Mouse (Mus musculus): Measurements from ENCODE around the gene Casc3. TPM values are rescaled to one million over a fixed set of nuclear protein-coding genes. Genes with fewer than 3 reads are reported as not detected.

Gene Casc3
- polyA plus RNA-seq, 1 experiment from 2014 or later: 32.2 TPM

- H3K36me3 ChIP-seq (ENCODE audit: control insufficient read depth, insufficient read depth, low read length): peaks cover 68% of the 10 kb centered on the region
- peaks cover 37% of the 10 kb centered on the region for H3K4me1 ChIP-seq (ENCODE audit: control insufficient read depth, insufficient read depth, low read length)
- WGBS: 35% methylated on average over 6 of the region's 9 CpGs
- no peaks in the 10 kb centered on the region for H3K27me3 ChIP-seq (replicated peaks; ENCODE audit: control insufficient read depth, insufficient read depth, low read length)
- ATAC-seq (ENCODE audit: low read depth) (no peak), DNase-seq (ENCODE audit: low spot score) (no peak)
- no peak overlapping the region for H3K4me2 ChIP-seq (ENCODE audit: low read depth, low read length)
- no peaks in the 10 kb centered on the region for H3K9me3 ChIP-seq (ENCODE audit: control insufficient read depth, low read length)
- H3K9ac ChIP-seq (ENCODE audit: low read depth, low read length): no peak overlapping the region
- H3K27ac ChIP-seq (replicated peaks; ENCODE audit: low read depth, low read length): no peak overlapping the region
- H3K4me3 ChIP-seq (ENCODE audit: low read depth, low read length): no peak overlapping the region
These were observed 39.0 kb upstream of the Casc3 start for GRCm38 (mm10) chr11:98765421-98766309.

DNA sequence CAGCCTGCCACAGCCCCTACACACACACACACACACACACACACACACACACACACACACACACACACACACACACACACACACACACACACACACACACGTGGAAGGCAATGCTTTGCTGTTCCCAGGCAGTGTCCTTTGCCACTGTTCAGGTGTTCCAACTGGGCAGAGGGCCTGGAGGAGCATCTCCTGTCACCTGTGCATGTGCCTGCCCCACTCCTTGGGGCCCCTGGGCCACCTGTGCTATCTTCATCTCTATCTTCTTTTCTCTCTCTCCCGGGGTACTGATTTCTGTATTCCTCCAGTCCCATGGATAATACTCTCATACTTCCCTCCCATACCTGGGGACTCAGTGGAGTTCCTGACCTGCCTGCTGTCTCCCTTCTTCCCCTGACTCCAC lies 38.4 kb upstream of the Casc3 start:
- ATAC-seq (ENCODE audit: low read depth) (no peak), DNase-seq (ENCODE audit: low spot score) (no peak)
- peaks cover 37% of the 10 kb centered on the region for H3K4me1 ChIP-seq (ENCODE audit: control insufficient read depth, insufficient read depth, low read length)
- H3K36me3 ChIP-seq (ENCODE audit: control insufficient read depth, insufficient read depth, low read length): peaks cover 63% of the 10 kb centered on the region
- no peak overlapping the region for H3K4me2 ChIP-seq (ENCODE audit: low read depth, low read length)
- no peaks in the 10 kb centered on the region for H3K9me3 ChIP-seq (ENCODE audit: control insufficient read depth, low read length)
- H3K4me3 ChIP-seq (ENCODE audit: low read depth, low read length): no peak overlapping the region
- H3K27me3 ChIP-seq (replicated peaks; ENCODE audit: control insufficient read depth, insufficient read depth, low read length): no peaks in the 10 kb centered on the region
- no peak overlapping the region for H3K27ac ChIP-seq (replicated peaks; ENCODE audit: low read depth, low read length)
- H3K9ac ChIP-seq (ENCODE audit: low read depth, low read length): no peak overlapping the region
- 47% methylated on average over 1 of the region's 2 CpGs for WGBS

DNA sequence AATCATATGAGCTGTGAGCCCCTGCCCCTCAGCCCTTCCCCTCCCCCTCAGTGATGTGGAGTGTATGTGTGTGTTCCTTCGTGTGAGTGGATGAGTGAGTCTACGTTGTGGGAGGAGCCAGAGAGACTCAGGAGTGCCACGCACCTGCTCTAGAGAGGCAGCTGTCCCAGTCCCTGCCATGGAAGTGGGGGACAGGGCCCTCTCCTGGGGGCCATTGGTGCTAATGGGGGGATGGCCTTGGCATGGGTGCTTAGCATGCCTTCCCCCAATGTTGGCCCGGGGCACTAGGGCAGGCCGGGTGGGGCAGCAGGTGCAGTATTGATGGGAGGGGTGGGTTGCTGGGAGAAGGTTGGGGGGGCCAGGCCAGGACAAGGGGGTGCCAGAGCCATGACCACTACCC lies 37.9 kb upstream of the Casc3 start:
- H3K9ac ChIP-seq (ENCODE audit: low read depth, low read length): no peak overlapping the region
- no peak overlapping the region for H3K27ac ChIP-seq (replicated peaks; ENCODE audit: low read depth, low read length)
- ATAC-seq (ENCODE audit: low read depth): no peak; the same call in 1 of the 2 replicates

GRCm38 (mm10) chr11:98767276-98767675 lies 37.4 kb upstream of the Casc3 start:
- Histone ChIP-seq H3K9ac (ENCODE audit: low read depth, low read length) (no peak overlapping the region), H3K27ac (replicated peaks; ENCODE audit: low read depth, low read length) (no peak overlapping the region), H3K4me3 (ENCODE audit: low read depth, low read length) (no peak overlapping the region), H3K9me3 (ENCODE audit: control insufficient read depth, low read length) (no peaks in the 10 kb centered on the region), H3K27me3 (replicated peaks; ENCODE audit: control insufficient read depth, insufficient read depth, low read length) (no peaks in the 10 kb centered on the region), H3K4me1 (ENCODE audit: control insufficient read depth, insufficient read depth, low read length) (peaks cover 37% of the 10 kb centered on the region), H3K4me2 (ENCODE audit: low read depth, low read length) (peak overlapping the region; percentile 42; the same call in 1 of the 2 replicates), H3K36me3 (ENCODE audit: control insufficient read depth, insufficient read depth, low read length) (peaks cover 55% of the 10 kb centered on the region)
- WGBS: 17% methylated on average over 9 of the region's 9 CpGs
- ATAC-seq (ENCODE audit: low read depth) (no peak), DNase-seq (ENCODE audit: low spot score) (peak; percentile 78)

More for the DNA sequence above, 37.9 kb upstream of the Casc3 start:
- WGBS: 47% methylated on average over 3 of the region's 5 CpGs
- peaks cover 58% of the 10 kb centered on the region for H3K36me3 ChIP-seq (ENCODE audit: control insufficient read depth, insufficient read depth, low read length)
- peaks cover 37% of the 10 kb centered on the region for H3K4me1 ChIP-seq (ENCODE audit: control insufficient read depth, insufficient read depth, low read length)
- H3K4me3 ChIP-seq (ENCODE audit: low read depth, low read length): no peak overlapping the region
- no peak for DNase-seq (ENCODE audit: low spot score)
- no peak overlapping the region for H3K4me2 ChIP-seq (ENCODE audit: low read depth, low read length)
- no peaks in the 10 kb centered on the region for H3K27me3 ChIP-seq (replicated peaks; ENCODE audit: control insufficient read depth, insufficient read depth, low read length)
- H3K9me3 ChIP-seq (ENCODE audit: control insufficient read depth, low read length): no peaks in the 10 kb centered on the region

GRCm38 (mm10) chr11:98767713-98768112 lies 37.0 kb upstream of the Casc3 start:
- Histone ChIP-seq H3K4me1 (ENCODE audit: control insufficient read depth, insufficient read depth, low read length) (peaks cover 37% of the 10 kb centered on the region), H3K36me3 (ENCODE audit: control insufficient read depth, insufficient read depth, low read length) (peaks cover 52% of the 10 kb centered on the region), H3K27me3 (replicated peaks; ENCODE audit: control insufficient read depth, insufficient read depth, low read length) (no peaks in the 10 kb centered on the region), H3K9ac (ENCODE audit: low read depth, low read length) (peak overlapping the region; percentile 52; the same call in 1 of the 2 replicates), H3K4me2 (ENCODE audit: low read depth, low read length) (peak overlapping the region; percentile 42), H3K27ac (replicated peaks; ENCODE audit: low read depth, low read length) (peak overlapping the region; percentile 58; the same call in 1 of the 2 replicates), H3K4me3 (ENCODE audit: low read depth, low read length) (no peak overlapping the region), H3K9me3 (ENCODE audit: control insufficient read depth, low read length) (no peaks in the 10 kb centered on the region)
- ATAC-seq (ENCODE audit: low read depth): no peak
- peak; percentile 60 for DNase-seq (ENCODE audit: low spot score)
- whole genome bisulfite sequencing: 25% methylated on average over 4 of the region's 4 CpGs

- Histone ChIP-seq H3K27ac (replicated peaks; ENCODE audit: low read depth, low read length) (peak overlapping the region; percentile 58), H3K9me3 (ENCODE audit: control insufficient read depth, low read length) (no peaks in the 10 kb centered on the region), H3K27me3 (replicated peaks; ENCODE audit: control insufficient read depth, insufficient read depth, low read length) (no peaks in the 10 kb centered on the region), H3K36me3 (ENCODE audit: control insufficient read depth, insufficient read depth, low read length) (peaks cover 45% of the 10 kb centered on the region), H3K4me1 (ENCODE audit: control insufficient read depth, insufficient read depth, low read length) (peaks cover 37% of the 10 kb centered on the region), H3K9ac (ENCODE audit: low read depth, low read length) (peak overlapping the region; percentile 52), H3K4me2 (ENCODE audit: low read depth, low read length) (peak overlapping the region; percentile 42), H3K4me3 (ENCODE audit: low read depth, low read length) (no peak overlapping the region)
- DNase-seq (ENCODE audit: low spot score) (peak; percentile 51), ATAC-seq (ENCODE audit: low read depth) (0 out of 2 replicates have a peak, but pooled peaks have one; percentile 21)
- WGBS: 38% methylated on average over 27 of the region's 39 CpGs
These were observed 36.3 kb upstream of the Casc3 start for GRCm38 (mm10) chr11:98768127-98769006.

DNA sequence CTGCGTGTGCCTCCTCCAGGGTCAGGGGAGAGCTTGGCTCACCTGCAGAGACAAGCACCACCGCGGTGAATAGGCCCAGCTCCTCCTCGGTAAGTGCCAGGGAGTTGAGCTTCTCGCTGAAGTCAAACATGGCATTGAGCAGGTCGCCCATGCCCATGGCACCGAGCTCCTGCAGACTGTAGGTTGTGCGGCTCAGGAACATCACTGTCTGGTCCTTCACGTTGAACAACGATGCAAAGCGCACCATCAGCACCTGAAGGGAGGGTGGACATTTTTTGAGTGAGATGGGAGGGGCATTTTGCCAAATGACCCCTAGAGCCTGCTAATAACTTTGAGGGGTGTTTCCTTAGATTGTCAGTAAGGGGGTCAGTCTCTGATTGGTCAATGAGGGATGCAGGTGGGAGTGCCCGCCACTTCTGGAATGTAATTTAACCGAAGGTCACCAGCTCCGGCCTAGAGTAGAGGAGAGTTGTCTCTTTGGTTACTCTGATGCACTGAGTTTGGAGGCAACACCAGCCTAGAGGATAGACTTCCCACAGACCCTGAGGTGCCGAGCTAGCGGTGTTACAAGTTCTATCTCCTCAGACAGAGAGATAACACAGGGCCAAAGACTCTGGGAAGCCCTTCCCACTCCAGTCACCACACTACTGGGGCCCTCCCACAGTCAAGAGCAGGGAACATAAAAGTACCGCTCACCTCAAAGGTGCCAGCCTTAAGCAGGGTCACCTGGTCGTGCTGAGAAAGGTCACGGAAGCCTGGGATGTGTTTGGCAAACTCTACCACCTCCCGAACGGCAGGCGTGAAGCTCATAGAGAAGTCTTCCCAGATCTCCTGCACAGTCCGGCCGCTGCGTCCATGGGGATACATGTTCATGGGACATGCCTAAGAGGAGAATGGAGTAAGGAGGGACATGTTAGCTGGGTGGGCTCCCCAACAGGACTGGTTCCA lies 35.4 kb upstream of the Casc3 start:
- ATAC-seq (ENCODE audit: low read depth): no peak
- Histone ChIP-seq H3K9me3 (ENCODE audit: control insufficient read depth, low read length) (no peaks in the 10 kb centered on the region), H3K4me1 (ENCODE audit: control insufficient read depth, insufficient read depth, low read length) (peaks cover 44% of the 10 kb centered on the region), H3K4me3 (ENCODE audit: low read depth, low read length) (no peak overlapping the region), H3K27ac (replicated peaks; ENCODE audit: low read depth, low read length) (no peak overlapping the region), H3K36me3 (ENCODE audit: control insufficient read depth, insufficient read depth, low read length) (peaks cover 36% of the 10 kb centered on the region), H3K9ac (ENCODE audit: low read depth, low read length) (no peak overlapping the region), H3K4me2 (ENCODE audit: low read depth, low read length) (0 out of 2 replicates have a peak overlapping the region, but pooled peaks have one; percentile 42), H3K27me3 (replicated peaks; ENCODE audit: control insufficient read depth, insufficient read depth, low read length) (no peaks in the 10 kb centered on the region)
- DNase-seq (ENCODE audit: low spot score): no peak
- 88% methylated on average over 25 of the region's 25 CpGs for WGBS
